Mouse (Mus musculus) liver, adult 2 months (tissue): ENCODE data around the gene Fanci. TPM values are rescaled to one million over a fixed set of nuclear protein-coding genes. Genes with fewer than 3 reads are reported as not detected.

Source experiments
- DNase-seq: peaks from one replicate; pipeline ENCODE4 v3.0.0-alpha.2; 2011; ENCODE audit warnings: low read depth, low spot score; ENCODE audit errors: extremely low read depth
- H3K27ac ChIP-seq: fragments of 200-500 bp; replicated peaks from 2 replicates; pipeline ENCODE4 v1.5.1; 2012; ENCODE audit warnings: low read depth, mild to moderate bottlenecking, control low read depth, inconsistent platforms, low read length; ENCODE audit not compliant: insufficient read depth
- H3K27me3 ChIP-seq: fragments of 200-500 bp; 2 replicates; pipeline ENCODE4 v1.6.1; 2012; ENCODE audit warnings: mild to moderate bottlenecking, moderate library complexity, low read length, inconsistent platforms; ENCODE audit not compliant: control insufficient read depth, insufficient read depth
- H3K36me3 ChIP-seq: fragments of 200-500 bp; 2 replicates; pipeline ENCODE4 v1.6.1; 2012; ENCODE audit warnings: low read length, inconsistent platforms; ENCODE audit not compliant: control insufficient read depth, insufficient read depth
- H3K4me1 ChIP-seq: fragments of 200-500 bp; 2 replicates; pipeline ENCODE4 v1.6.1; 2011; ENCODE audit warnings: low read length; ENCODE audit not compliant: control insufficient read depth, insufficient read depth
- H3K4me3 ChIP-seq: fragments of 200-500 bp; 2 replicates; pipeline ENCODE4 v1.5.1; 2011; ENCODE audit warnings: low read depth, mild to moderate bottlenecking, control low read depth, low read length, moderate library complexity; ENCODE audit not compliant: insufficient read depth
- H3K79me2 ChIP-seq: fragments of 200-500 bp; 2 replicates; pipeline ENCODE4 v1.6.1; 2012; ENCODE audit warnings: inconsistent platforms, mild to moderate bottlenecking, low read length, moderate library complexity; ENCODE audit not compliant: control insufficient read depth, insufficient read depth
- H3K9ac ChIP-seq: fragments of 200-500 bp; 2 replicates; pipeline ENCODE4 v1.6.1; 2012; ENCODE audit warnings: low read depth, mild to moderate bottlenecking, control low read depth, inconsistent platforms, low read length
- CTCF ChIP-seq: fragments of 200-500 bp; IDR thresholded peaks from 2 replicates; pipeline ENCODE4 v1.5.1; 2011; ENCODE audit warnings: low read depth, low read length, control low read depth
- POLR2A ChIP-seq: fragments of 200-500 bp; IDR thresholded peaks from 2 replicates; pipeline ENCODE4 v1.6.1; 2011; ENCODE audit warnings: low read length, control low read depth; ENCODE audit not compliant: insufficient read depth; ENCODE audit errors: extremely low read depth
- WGBS: fragments of 180-500 bp; shearing (Covaris S2); methylation state at CpG from one replicate; pipeline ENCODE4 v1.1.7; 2018; 5-methylcytosine and 5-hydroxymethylcytosine counted together
- polyA plus RNA-seq: library from polyadenylated mRNA; depleted of rRNA; stranded (reverse); fragments of >200 nt; gene quantifications from 2 replicates; pipeline ENCODE4 v1.2.3, GENCODE M21; 2012
- total RNA-seq: library from RNA; depleted of rRNA; stranded (reverse); fragments of >200 nt; gene quantifications from 2 replicates; pipeline ENCODE4 v1.2.3, GENCODE M21; 2014

Gene Fanci
- total and polyA plus RNA-seq, 2 experiments, result 0.02 to 0.18 TPM

GRCm38 (mm10) chr7:79397446-79397963, 5.8 kb downstream of the Fanci start:
- Histone ChIP-seq H3K36me3 (no peaks in the 10 kb centered on the region), H3K4me3 (no peak overlapping the region), H3K27me3 (no peaks in the 10 kb centered on the region), H3K4me1 (peaks cover under 1% of the 10 kb centered on the region; the same call in 1 of the 2 replicates), H3K9ac (no peak overlapping the region), H3K27ac (no peak overlapping the region), H3K79me2 (no peaks in the 10 kb centered on the region)
- 87% methylated on average over 10 of the region's 10 CpGs for WGBS
- TF ChIP-seq CTCF, result no peak
- no peak for TF ChIP-seq POLR2A
- DNase-seq, result no peak

- H3K9ac ChIP-seq, result no peak overlapping the region
- no peaks in the 10 kb centered on the region for H3K27me3 ChIP-seq
- no peaks in the 10 kb centered on the region for H3K79me2 ChIP-seq
- DNase-seq, result no peak
- H3K4me3 ChIP-seq, result no peak overlapping the region
- H3K4me1 ChIP-seq, result no peaks in the 10 kb centered on the region
- 71% methylated on average over 8 of the region's 8 CpGs for WGBS
- TF ChIP-seq CTCF (no peak), POLR2A (no peak)
- no peak overlapping the region for H3K27ac ChIP-seq
- H3K36me3 ChIP-seq, result no peaks in the 10 kb centered on the region
These were observed 6.7 kb downstream of the Fanci start for GRCm38 (mm10) chr7:79398426-79398825.

- H3K27me3 ChIP-seq, result no peaks in the 10 kb centered on the region
- no peak overlapping the region for H3K27ac ChIP-seq
- no peaks in the 10 kb centered on the region for H3K79me2 ChIP-seq
- H3K36me3 ChIP-seq, result no peaks in the 10 kb centered on the region
- no peak overlapping the region for H3K9ac ChIP-seq
- H3K4me3 ChIP-seq, result no peak overlapping the region
- 84% methylated on average over 12 of the region's 12 CpGs for WGBS
- H3K4me1 ChIP-seq, result no peaks in the 10 kb centered on the region
- TF ChIP-seq CTCF (no peak), POLR2A (no peak)
- no peak for DNase-seq
These were observed 7.2 kb downstream of the Fanci start for GRCm38 (mm10) chr7:79398971-79399370.

- no peak for DNase-seq
- no peaks in the 10 kb centered on the region for H3K27me3 ChIP-seq
- no peak overlapping the region for H3K27ac ChIP-seq
- TF ChIP-seq CTCF (no peak), POLR2A (no peak)
- no peaks in the 10 kb centered on the region for H3K79me2 ChIP-seq
- H3K9ac ChIP-seq, result no peak overlapping the region
- no peak overlapping the region for H3K4me3 ChIP-seq
- WGBS, result 86% methylated on average over 3 of the region's 3 CpGs
- H3K4me1 ChIP-seq, result no peaks in the 10 kb centered on the region
- H3K36me3 ChIP-seq, result no peaks in the 10 kb centered on the region
These were observed 8.6 kb downstream of the Fanci start for GRCm38 (mm10) chr7:79400296-79400695.

GRCm38 (mm10) chr7:79414449-79415375, 23.0 kb downstream of the Fanci start:
- Histone ChIP-seq H3K4me1 (no peaks in the 10 kb centered on the region), H3K27me3 (no peaks in the 10 kb centered on the region), H3K4me3 (no peak overlapping the region), H3K79me2 (no peaks in the 10 kb centered on the region), H3K27ac (no peak overlapping the region), H3K36me3 (no peaks in the 10 kb centered on the region), H3K9ac (no peak overlapping the region)
- no peak for DNase-seq
- 94% methylated on average over 18 of the region's 18 CpGs for WGBS
- TF ChIP-seq POLR2A (no peak), CTCF (no peak)

GRCm38 (mm10) chr7:79419950-79420349, 28.2 kb downstream of the Fanci start:
- H3K9ac ChIP-seq, result no peak overlapping the region
- no peaks in the 10 kb centered on the region for H3K79me2 ChIP-seq

More at GRCm38 (mm10) chr7:79419950-79420349, 28.2 kb downstream of the Fanci start:
- 93% methylated on average over 7 of the region's 7 CpGs for WGBS
- Histone ChIP-seq H3K27me3 (no peaks in the 10 kb centered on the region), H3K4me1 (no peaks in the 10 kb centered on the region), H3K27ac (no peak overlapping the region), H3K36me3 (no peaks in the 10 kb centered on the region), H3K4me3 (no peak overlapping the region)
- DNase-seq, result no peak
- TF ChIP-seq CTCF (no peak), POLR2A (no peak)
